Mouse (Mus musculus) forebrain, embryonic 12.5 days (tissue): Measurements from ENCODE around the gene Kat5. TPM values are rescaled to one million over a fixed set of nuclear protein-coding genes. Genes with fewer than 3 reads are reported as not detected.

Experiments used
- ATAC-seq: fragments of 200-750 bp; cut with Nextera tagmentation; 2 replicates; pipeline ENCODE4 v1.8.0; 2017; ENCODE audit warnings: moderate TSS enrichment; ENCODE audit not compliant: low FRiP score
- H3K27ac ChIP-seq: fragments of 300-500 bp; sonication (generic); 2 replicates; pipeline ENCODE4 v1.5.1; 2016; ENCODE audit warnings: mild to moderate bottlenecking
- H3K27me3 ChIP-seq: fragments of 300-500 bp; sonication (generic); 2 replicates; pipeline ENCODE4 v1.6.1; 2016; ENCODE audit warnings: mild to moderate bottlenecking
- H3K36me3 ChIP-seq: fragments of 300-500 bp; sonication (generic); replicated peaks from 2 replicates; pipeline ENCODE4 v1.6.1; 2016; ENCODE audit warnings: mild to moderate bottlenecking
- H3K4me1 ChIP-seq: fragments of 300-500 bp; sonication (generic); 2 replicates; pipeline ENCODE4 v1.6.1; 2016
- H3K4me2 ChIP-seq: fragments of 300-500 bp; sonication (generic); 2 replicates; pipeline ENCODE4 v1.6.1; 2016; ENCODE audit warnings: mild to moderate bottlenecking, moderate library complexity
- H3K4me3 ChIP-seq: fragments of 300-500 bp; sonication (generic); replicated peaks from 2 replicates; pipeline ENCODE4 v1.5.1; 2016; ENCODE audit warnings: mild to moderate bottlenecking
- H3K9ac ChIP-seq: fragments of 300-500 bp; sonication (generic); 2 replicates; pipeline ENCODE4 v1.6.1; 2016; ENCODE audit warnings: mild to moderate bottlenecking
- H3K9me3 ChIP-seq: fragments of 300-500 bp; sonication (generic); 2 replicates; pipeline ENCODE4 v1.6.1; 2016
- WGBS: fragments of 180-500 bp; shearing (Covaris S2); methylation state at CpG from one replicate; pipeline ENCODE4 v1.1.7; 2016; 5-methylcytosine and 5-hydroxymethylcytosine counted together
- polyA plus RNA-seq: library from polyadenylated mRNA; unstranded; fragments of >200 nt; fragmentation: Nextera tagmentation; extraction: Ambion mirVana; gene quantifications from 2 replicates; pipeline ENCODE4 v1.2.1, GENCODE M21; 2016

Gene Kat5
- polyA plus RNA-seq, 1 experiment from 2014 or later: 65.7 TPM

- Histone ChIP-seq H3K9ac (no peak overlapping the region), H3K27ac (no peak overlapping the region), H3K4me1 (no peaks in the 10 kb centered on the region), H3K4me3 (no peak overlapping the region), H3K9me3 (no peaks in the 10 kb centered on the region), H3K27me3 (0 out of 2 replicates have a peak, but pooled peaks cover 5% of the 10 kb centered on the region), H3K36me3 (no peaks in the 10 kb centered on the region), H3K4me2 (no peak overlapping the region)
- ATAC-seq: no peak
- WGBS: 78% methylated on average over 9 of the region's 9 CpGs
These were observed 20.9 kb downstream of the Kat5 start for GRCm38 (mm10) chr19:5589159-5589558.

GRCm38 (mm10) chr19:5581995-5582394 is 28.0 kb downstream of the Kat5 start:
- peaks cover 7% of the 10 kb centered on the region; the same call in 1 of the 2 replicates for H3K27me3 ChIP-seq
- H3K36me3 ChIP-seq: no peaks in the 10 kb centered on the region
- H3K27ac ChIP-seq: no peak overlapping the region
- H3K4me1 ChIP-seq: no peaks in the 10 kb centered on the region
- WGBS: 79% methylated on average over 2 of the region's 2 CpGs
- H3K9me3 ChIP-seq: no peaks in the 10 kb centered on the region
- ATAC-seq: no peak
- no peak overlapping the region for H3K9ac ChIP-seq
- H3K4me2 ChIP-seq: no peak overlapping the region
- H3K4me3 ChIP-seq: no peak overlapping the region

- H3K9me3 ChIP-seq: no peaks in the 10 kb centered on the region
- no peak overlapping the region for H3K4me3 ChIP-seq
- H3K27me3 ChIP-seq: peaks cover 7% of the 10 kb centered on the region; the same call in 1 of the 2 replicates
- H3K4me1 ChIP-seq: no peaks in the 10 kb centered on the region
- WGBS: 88% methylated on average over 6 of the region's 6 CpGs
- no peak overlapping the region for H3K27ac ChIP-seq
- no peak for ATAC-seq
- H3K36me3 ChIP-seq: no peaks in the 10 kb centered on the region
- H3K4me2 ChIP-seq: no peak overlapping the region
- H3K9ac ChIP-seq: no peak overlapping the region
These were observed 29.3 kb downstream of the Kat5 start for GRCm38 (mm10) chr19:5580776-5581175.

- Histone ChIP-seq H3K4me1 (no peaks in the 10 kb centered on the region), H3K4me3 (no peak overlapping the region), H3K9me3 (no peaks in the 10 kb centered on the region), H3K9ac (no peak overlapping the region), H3K27me3 (peaks cover 2% of the 10 kb centered on the region; the same call in 1 of the 2 replicates), H3K4me2 (no peak overlapping the region), H3K27ac (no peak overlapping the region), H3K36me3 (no peaks in the 10 kb centered on the region)
- no peak for ATAC-seq
- 67% methylated on average over 4 of the region's 4 CpGs for WGBS
These were observed 30.1 kb downstream of the Kat5 start for GRCm38 (mm10) chr19:5579971-5580370.

GRCm38 (mm10) chr19:5575336-5575735 is 34.7 kb downstream of the Kat5 start:
- no peaks in the 10 kb centered on the region for H3K9me3 ChIP-seq
- H3K4me3 ChIP-seq: no peak overlapping the region
- H3K4me2 ChIP-seq: no peak overlapping the region
- no peaks in the 10 kb centered on the region for H3K36me3 ChIP-seq
- 100% methylated on average over 1 of the region's 1 CpGs for WGBS
- no peak for ATAC-seq
- no peak overlapping the region for H3K9ac ChIP-seq
- no peak overlapping the region for H3K27ac ChIP-seq
- H3K27me3 ChIP-seq: peaks cover 4% of the 10 kb centered on the region
- no peaks in the 10 kb centered on the region for H3K4me1 ChIP-seq

- WGBS: 87% methylated on average over 19 of the region's 19 CpGs
- no peak overlapping the region for H3K9ac ChIP-seq
- no peak for ATAC-seq
- no peak overlapping the region for H3K4me3 ChIP-seq
- no peaks in the 10 kb centered on the region for H3K9me3 ChIP-seq
- H3K27ac ChIP-seq: no peak overlapping the region
- peaks cover 12% of the 10 kb centered on the region for H3K4me1 ChIP-seq
- H3K36me3 ChIP-seq: no peaks in the 10 kb centered on the region
- peaks cover 16% of the 10 kb centered on the region; the same call in 1 of the 2 replicates for H3K27me3 ChIP-seq
- H3K4me2 ChIP-seq: no peak overlapping the region
These were observed 37.5 kb downstream of the Kat5 start for GRCm38 (mm10) chr19:5572331-5573125.

GRCm38 (mm10) chr19:5571831-5572230 is 38.2 kb downstream of the Kat5 start:
- 80% methylated on average over 5 of the region's 5 CpGs for WGBS
- H3K4me1 ChIP-seq: peaks cover 18% of the 10 kb centered on the region

GRCm38 (mm10) chr19:5570353-5571246 is 39.4 kb downstream of the Kat5 start:
- ATAC-seq: no peak
- H3K27ac ChIP-seq: no peak overlapping the region
- no peak overlapping the region for H3K4me2 ChIP-seq
- no peaks in the 10 kb centered on the region for H3K9me3 ChIP-seq
- peaks cover 20% of the 10 kb centered on the region for H3K4me1 ChIP-seq
- H3K27me3 ChIP-seq: peaks cover 32% of the 10 kb centered on the region
- 89% methylated on average over 32 of the region's 32 CpGs for WGBS
- no peak overlapping the region for H3K4me3 ChIP-seq
- no peaks in the 10 kb centered on the region for H3K36me3 ChIP-seq
- H3K9ac ChIP-seq: no peak overlapping the region

More at GRCm38 (mm10) chr19:5571831-5572230, 38.2 kb downstream of the Kat5 start:
- no peak for ATAC-seq
- Histone ChIP-seq H3K36me3 (no peaks in the 10 kb centered on the region), H3K4me3 (no peak overlapping the region), H3K27me3 (peaks cover 20% of the 10 kb centered on the region), H3K9ac (no peak overlapping the region), H3K9me3 (no peaks in the 10 kb centered on the region), H3K27ac (no peak overlapping the region), H3K4me2 (no peak overlapping the region)

GRCm38 (mm10) chr19:5569521-5569920 is 40.5 kb downstream of the Kat5 start:
- Histone ChIP-seq H3K9ac (no peak overlapping the region), H3K36me3 (no peaks in the 10 kb centered on the region), H3K4me3 (no peak overlapping the region), H3K4me2 (0 out of 2 replicates have a peak overlapping the region, but pooled peaks have one; percentile 91), H3K4me1 (peaks cover 20% of the 10 kb centered on the region), H3K9me3 (no peaks in the 10 kb centered on the region), H3K27me3 (peaks cover 42% of the 10 kb centered on the region), H3K27ac (no peak overlapping the region)
- ATAC-seq: no peak
- 91% methylated on average over 10 of the region's 10 CpGs for WGBS

- ATAC-seq: no peak; the same call in 1 of the 2 replicates
- peaks cover 51% of the 10 kb centered on the region for H3K27me3 ChIP-seq
- H3K4me2 ChIP-seq: peak overlapping the region; percentile 91
These were observed 41.4 kb downstream of the Kat5 start for GRCm38 (mm10) chr19:5568470-5569140.

GRCm38 (mm10) chr19:5567534-5568469 is 42.2 kb downstream of the Kat5 start, which contains the start of gene Ap5b1:
Gene Ap5b1 (plus strand): TSS chr19:5568025.
- H3K4me3 ChIP-seq: peak within 1 kb of the TSS; percentile 68
- peak within 1 kb of the TSS; percentile 85 for H3K27ac ChIP-seq
- H3K9me3 ChIP-seq: no peaks in the 10 kb centered on the region
- under 1% methylated on average over 91 of the region's 102 CpGs for WGBS
- H3K36me3 ChIP-seq: no peaks in the 10 kb centered on the region
- peaks cover 20% of the 10 kb centered on the region for H3K4me1 ChIP-seq
- H3K4me2 ChIP-seq: peak within 1 kb of the TSS; percentile 91
- ATAC-seq: peak; percentile 90
- peaks cover 59% of the 10 kb centered on the region for H3K27me3 ChIP-seq
- H3K9ac ChIP-seq: peak within 1 kb of the TSS; percentile 76

More at GRCm38 (mm10) chr19:5568470-5569140, 41.4 kb downstream of the Kat5 start:
- H3K9ac ChIP-seq: peak overlapping the region; percentile 76
- peaks cover 20% of the 10 kb centered on the region for H3K4me1 ChIP-seq
- 8% methylated on average over 27 of the region's 27 CpGs for WGBS
- no peaks in the 10 kb centered on the region for H3K36me3 ChIP-seq
- peak overlapping the region; percentile 68 for H3K4me3 ChIP-seq
- H3K9me3 ChIP-seq: no peaks in the 10 kb centered on the region
- 0 out of 2 replicates have a peak overlapping the region, but pooled peaks have one; percentile 85 for H3K27ac ChIP-seq
